Mouse (Mus musculus): ENCODE measurements at regions not wholly inside any gene's neighbourhood (a gene's known extent, or its start where the extent isn't known, plus 50 kb on each side); places are given as distances from the start of the nearest gene placed in this dataset.

DNA sequence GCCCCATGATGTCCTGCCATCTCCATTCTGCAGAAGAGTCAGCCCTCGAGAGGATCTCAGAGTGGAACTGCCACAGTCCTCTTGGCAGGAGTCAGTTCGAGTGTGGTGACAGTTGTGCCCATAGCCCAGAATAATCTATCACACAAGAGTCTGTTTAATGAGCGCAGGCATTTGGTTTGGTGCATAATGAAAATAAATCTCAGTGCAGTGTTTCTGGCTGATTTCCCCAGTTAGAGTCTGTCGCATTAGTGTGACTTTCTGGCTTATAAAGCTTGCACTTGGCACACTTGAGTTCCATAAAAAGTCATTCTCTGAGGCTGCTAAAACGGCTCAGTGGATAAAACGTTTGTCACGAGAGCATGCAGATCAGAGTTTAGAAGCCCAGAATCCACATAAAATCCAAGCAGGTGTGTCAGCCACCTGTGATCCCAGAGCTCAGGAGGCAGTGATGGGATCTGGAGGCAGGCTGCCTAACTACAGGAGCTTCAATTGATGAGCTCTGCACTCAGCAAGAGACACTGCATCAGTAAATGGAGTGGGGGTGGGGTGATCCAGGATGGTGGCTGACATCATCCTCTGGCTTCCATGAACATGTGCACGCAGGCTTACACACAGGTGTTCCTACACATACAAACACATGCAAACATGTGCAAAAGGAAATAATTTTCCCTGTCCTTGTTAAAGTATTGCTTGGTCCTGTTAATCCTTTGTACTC is 578.5 kb downstream of the Plekhb2 start:
- no peak for TF ChIP-seq POLR2A (IDR thresholded peaks at IDR 0.05; ENCODE audit: low read depth, low read length)
- no peak for TF ChIP-seq CTCF (IDR thresholded peaks at IDR 0.05; ENCODE audit: extremely low read depth, insufficient read length, insufficient replicate concordance, low read depth, low read length)
